Mouse (Mus musculus): Measurements from ENCODE around the gene Ebna1bp2. TPM values are rescaled to one million over a fixed set of nuclear protein-coding genes. Genes with fewer than 3 reads are reported as not detected.

Ebna1bp2 gene
- polyA plus RNA-seq, 1 experiment = 29.7 TPM

GRCm38 (mm10) chr4:118589053-118589732 is 31.4 kb upstream of the Ebna1bp2 start:
- Histone ChIP-seq H3K36me3 (ENCODE audit: control insufficient read depth, insufficient read depth, low read length) (no peaks in the 10 kb centered on the region), H3K4me3 (ENCODE audit: control insufficient read depth, insufficient read depth, low read length) (no peak overlapping the region), H3K4me1 (replicated peaks; ENCODE audit: control insufficient read depth, insufficient read depth, low read length) (no peaks in the 10 kb centered on the region), H3K27ac (ENCODE audit: control insufficient read depth, insufficient read depth, low read length) (no peak overlapping the region), H3K27me3 (ENCODE audit: control insufficient read depth, insufficient read depth, low read length) (no peaks in the 10 kb centered on the region)
- no peak for TF ChIP-seq CTCF (IDR thresholded peaks at IDR 0.05; ENCODE audit: borderline replicate concordance, control insufficient read depth, extremely low read depth, insufficient read depth, low read length, poor library complexity)
- TF ChIP-seq POLR2A (IDR thresholded peaks at IDR 0.05; ENCODE audit: control insufficient read depth, extremely low read depth, insufficient read depth, low read length, poor library complexity) = no peak
- DNase-seq = no peak
- WGBS = 85% methylated on average over 12 of the region's 12 CpGs

- 39% methylated on average over 7 of the region's 7 CpGs for WGBS
- no peaks in the 10 kb centered on the region for H3K36me3 ChIP-seq (ENCODE audit: control insufficient read depth, insufficient read depth, low read length)
- no peaks in the 10 kb centered on the region for H3K4me1 ChIP-seq (replicated peaks; ENCODE audit: control insufficient read depth, insufficient read depth, low read length)
- no peaks in the 10 kb centered on the region for H3K27me3 ChIP-seq (ENCODE audit: control insufficient read depth, insufficient read depth, low read length)
- H3K27ac ChIP-seq (ENCODE audit: control insufficient read depth, insufficient read depth, low read length) = no peak overlapping the region
- DNase-seq = no peak
- TF ChIP-seq CTCF (IDR thresholded peaks at IDR 0.05; ENCODE audit: borderline replicate concordance, control insufficient read depth, extremely low read depth, insufficient read depth, low read length, poor library complexity) (no peak), POLR2A (IDR thresholded peaks at IDR 0.05; ENCODE audit: control insufficient read depth, extremely low read depth, insufficient read depth, low read length, poor library complexity) (no peak)
- H3K4me3 ChIP-seq (ENCODE audit: control insufficient read depth, insufficient read depth, low read length) = no peak overlapping the region
These were observed 30.9 kb upstream of the Ebna1bp2 start for GRCm38 (mm10) chr4:118589733-118590130.

GRCm38 (mm10) chr4:118604065-118604464 is 16.5 kb upstream of the Ebna1bp2 start:
- H3K4me3 ChIP-seq (ENCODE audit: control insufficient read depth, insufficient read depth, low read length) = no peak overlapping the region
- no peaks in the 10 kb centered on the region for H3K36me3 ChIP-seq (ENCODE audit: control insufficient read depth, insufficient read depth, low read length)
- no peak for TF ChIP-seq CTCF (IDR thresholded peaks at IDR 0.05; ENCODE audit: borderline replicate concordance, control insufficient read depth, extremely low read depth, insufficient read depth, low read length, poor library complexity)
- TF ChIP-seq POLR2A (IDR thresholded peaks at IDR 0.05; ENCODE audit: control insufficient read depth, extremely low read depth, insufficient read depth, low read length, poor library complexity) = no peak
- no peak overlapping the region for H3K27ac ChIP-seq (ENCODE audit: control insufficient read depth, insufficient read depth, low read length)
- H3K27me3 ChIP-seq (ENCODE audit: control insufficient read depth, insufficient read depth, low read length) = no peaks in the 10 kb centered on the region
- WGBS = 10% methylated on average over 4 of the region's 4 CpGs
- no peak for DNase-seq
- no peaks in the 10 kb centered on the region for H3K4me1 ChIP-seq (replicated peaks; ENCODE audit: control insufficient read depth, insufficient read depth, low read length)

- H3K27ac ChIP-seq (ENCODE audit: control insufficient read depth, insufficient read depth, low read length) = no peak overlapping the region
- H3K36me3 ChIP-seq (ENCODE audit: control insufficient read depth, insufficient read depth, low read length) = no peaks in the 10 kb centered on the region
- WGBS = 16% methylated on average over 3 of the region's 3 CpGs
- H3K27me3 ChIP-seq (ENCODE audit: control insufficient read depth, insufficient read depth, low read length) = no peaks in the 10 kb centered on the region
- TF ChIP-seq CTCF (IDR thresholded peaks at IDR 0.05; ENCODE audit: borderline replicate concordance, control insufficient read depth, extremely low read depth, insufficient read depth, low read length, poor library complexity) (no peak), POLR2A (IDR thresholded peaks at IDR 0.05; ENCODE audit: control insufficient read depth, extremely low read depth, insufficient read depth, low read length, poor library complexity) (no peak)
- DNase-seq = no peak
- H3K4me3 ChIP-seq (ENCODE audit: control insufficient read depth, insufficient read depth, low read length) = no peak overlapping the region
- no peaks in the 10 kb centered on the region for H3K4me1 ChIP-seq (replicated peaks; ENCODE audit: control insufficient read depth, insufficient read depth, low read length)
These were observed 10.8 kb upstream of the Ebna1bp2 start for GRCm38 (mm10) chr4:118609836-118610235.

GRCm38 (mm10) chr4:118612619-118613018 is 8.0 kb upstream of the Ebna1bp2 start:
- TF ChIP-seq POLR2A (IDR thresholded peaks at IDR 0.05; ENCODE audit: control insufficient read depth, extremely low read depth, insufficient read depth, low read length, poor library complexity) (no peak), CTCF (IDR thresholded peaks at IDR 0.05; ENCODE audit: borderline replicate concordance, control insufficient read depth, extremely low read depth, insufficient read depth, low read length, poor library complexity) (peak; percentile 83; the same call in 1 of the 2 replicates)

GRCm38 (mm10) chr4:118615412-118615811 is 5.2 kb upstream of the Ebna1bp2 start:
- no peak overlapping the region for H3K27ac ChIP-seq (ENCODE audit: control insufficient read depth, insufficient read depth, low read length)
- 68% methylated on average over 11 of the region's 11 CpGs for WGBS
- no peak overlapping the region for H3K4me3 ChIP-seq (ENCODE audit: control insufficient read depth, insufficient read depth, low read length)
- TF ChIP-seq CTCF (IDR thresholded peaks at IDR 0.05; ENCODE audit: borderline replicate concordance, control insufficient read depth, extremely low read depth, insufficient read depth, low read length, poor library complexity) = no peak
- no peak for TF ChIP-seq POLR2A (IDR thresholded peaks at IDR 0.05; ENCODE audit: control insufficient read depth, extremely low read depth, insufficient read depth, low read length, poor library complexity)
- no peaks in the 10 kb centered on the region for H3K36me3 ChIP-seq (ENCODE audit: control insufficient read depth, insufficient read depth, low read length)
- DNase-seq = no peak
- H3K4me1 ChIP-seq (replicated peaks; ENCODE audit: control insufficient read depth, insufficient read depth, low read length) = no peaks in the 10 kb centered on the region
- no peaks in the 10 kb centered on the region for H3K27me3 ChIP-seq (ENCODE audit: control insufficient read depth, insufficient read depth, low read length)

More at GRCm38 (mm10) chr4:118612619-118613018, 8.0 kb upstream of the Ebna1bp2 start:
- WGBS = 50% methylated on average over 11 of the region's 11 CpGs
- no peaks in the 10 kb centered on the region for H3K4me1 ChIP-seq (replicated peaks; ENCODE audit: control insufficient read depth, insufficient read depth, low read length)
- H3K27ac ChIP-seq (ENCODE audit: control insufficient read depth, insufficient read depth, low read length) = no peak overlapping the region
- H3K36me3 ChIP-seq (ENCODE audit: control insufficient read depth, insufficient read depth, low read length) = no peaks in the 10 kb centered on the region
- H3K27me3 ChIP-seq (ENCODE audit: control insufficient read depth, insufficient read depth, low read length) = no peaks in the 10 kb centered on the region
- H3K4me3 ChIP-seq (ENCODE audit: control insufficient read depth, insufficient read depth, low read length) = no peak overlapping the region
- peak; percentile 30 for DNase-seq
